8 mouse cellular contexts compared by ENCODE assay signal in the genomic region with DNA sequence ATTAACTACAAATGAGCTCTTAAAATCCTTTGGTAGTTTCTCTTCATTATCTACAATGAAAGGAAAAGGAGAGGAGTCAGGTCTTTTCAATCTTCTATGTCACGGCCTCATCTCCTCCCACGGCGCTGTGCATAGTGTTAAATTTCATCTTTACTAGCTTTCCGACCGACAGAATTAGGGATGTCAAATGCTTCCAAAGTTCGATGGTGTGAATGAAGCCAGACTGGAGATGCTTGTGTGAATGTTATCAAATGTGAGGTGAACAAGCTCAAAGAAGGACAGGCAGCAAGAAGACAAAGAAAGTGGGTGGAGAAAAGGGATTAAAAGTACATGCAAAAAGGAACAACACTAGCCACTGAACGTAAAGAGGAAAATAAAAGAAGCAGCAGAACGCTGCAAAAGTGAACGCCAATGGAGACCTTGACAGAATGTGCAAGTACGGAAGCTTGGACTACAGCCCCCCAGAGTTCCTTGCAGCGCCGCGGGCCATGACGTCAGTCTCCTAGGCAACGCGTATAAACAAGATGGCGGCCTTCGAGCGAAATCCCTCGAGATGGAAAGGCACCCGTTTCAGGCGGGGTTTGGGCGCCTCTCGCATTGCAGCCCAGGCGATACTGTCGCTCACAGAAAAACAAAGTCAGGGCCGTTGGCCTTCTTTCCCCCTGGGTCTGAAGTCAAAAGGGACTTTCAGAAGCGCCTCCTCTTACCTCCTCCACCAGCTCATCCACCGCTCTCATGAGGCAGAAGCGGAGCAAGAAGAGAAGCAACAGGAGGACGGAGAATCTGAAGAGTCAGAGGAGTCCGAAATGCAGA. TPM values are rescaled to one million over a fixed set of nuclear protein-coding genes. Genes with fewer than 3 reads are reported as not detected.
DNase-seq lines count a peak whose midpoint lies in the region; ATAC-seq and TF ChIP-seq lines count a peak whose summit lies in the region.

A gene (plus strand): TSS at position 516 of the 813 bp plus-strand sequence.

- H3K27ac ChIP-seq in heart, embryonic 14.5 days (replicated peaks in 1 of 2; ENCODE audit: control insufficient read depth in 1 of 2, insufficient read depth in 1 of 2, low read depth in 2 of 2, low read length in 2 of 2): peak within 1 kb of the TSS; percentile 30 to 53; a peak in 2 of 4 replicates
- no peak within 1 kb of the TSS for H3K27ac ChIP-seq in liver, embryonic 13.5 days
- H3K27ac ChIP-seq in stomach, embryonic 16.5 days (ENCODE audit: low read length): 0 out of 2 replicates have a peak within 1 kb of the TSS, but pooled peaks have one; percentile 13

- peak within 1 kb of the TSS; percentile 71 for H3K9ac ChIP-seq in heart, embryonic 14.5 days (ENCODE audit: low read length)
- H3K9ac ChIP-seq in liver, embryonic 13.5 days: peak within 1 kb of the TSS; percentile 62
- peak within 1 kb of the TSS; percentile 69 for H3K9ac ChIP-seq in stomach, embryonic 16.5 days (ENCODE audit: low read length)

- DNase-seq in brain, adult 2 months (ENCODE audit: low read depth, low spot score): peak; percentile 96
- peak; percentile 90 for DNase-seq in kidney, postnatal 14 days
- DNase-seq in liver, embryonic 13.5 days: peak; percentile 70
- DNase-seq in neural tube, embryonic 10.5 days (ENCODE audit: extremely low spot score, low spot score): peak; percentile 82

- TF ChIP-seq CTCF in C2C12 (IDR thresholded peaks at IDR 0.05; ENCODE audit: control insufficient read depth, insufficient read depth, insufficient read length): no peak

- 0 out of 2 replicates have a peak, but pooled peaks have one; percentile 19 for ATAC-seq in erythroid progenitor cell, adult 5-6 weeks (replicated peaks; ENCODE audit: low FRiP score, poor library complexity, severe bottlenecking)
- ATAC-seq in heart, embryonic 14.5 days (ENCODE audit: insufficient number of reproducible peaks, insufficient read depth, low FRiP score, low read depth): peak; percentile 84
- peak; percentile 82 for ATAC-seq in liver, embryonic 13.5 days (ENCODE audit: low read depth)
- peak; percentile 95; the same call in 1 of the 2 replicates for ATAC-seq in stomach, embryonic 16.5 days (ENCODE audit: insufficient read depth, low FRiP score)

- peak within 1 kb of the TSS; percentile 42 for H3K4me3 ChIP-seq in C2C12 (ENCODE audit: insufficient read depth, poor library complexity, severe bottlenecking)
- peak within 1 kb of the TSS; percentile 60 to 62 for H3K4me3 ChIP-seq in heart, embryonic 14.5 days (ENCODE audit: control insufficient read depth in 1 of 2, insufficient read depth in 1 of 2, low read depth in 1 of 2, low read length in 2 of 2)
- peak within 1 kb of the TSS; percentile 67 for H3K4me3 ChIP-seq in liver, embryonic 13.5 days (replicated peaks)
- peak within 1 kb of the TSS; percentile 67 for H3K4me3 ChIP-seq in stomach, embryonic 16.5 days (replicated peaks; ENCODE audit: low read length)

- no peaks in the 10 kb centered on the region for H3K27me3 ChIP-seq in C2C12 (ENCODE audit: control insufficient read depth, insufficient read depth, insufficient read length)
- no peaks in the 10 kb centered on the region for H3K27me3 ChIP-seq in heart, embryonic 14.5 days (ENCODE audit: control insufficient read depth, insufficient read depth, low read length)
- H3K27me3 ChIP-seq in liver, embryonic 13.5 days: no peaks in the 10 kb centered on the region
- no peaks in the 10 kb centered on the region for H3K27me3 ChIP-seq in stomach, embryonic 16.5 days (ENCODE audit: control insufficient read depth, insufficient read depth, low read length)

- H3K4me2 ChIP-seq in heart, embryonic 14.5 days (ENCODE audit: low read length): peak within 1 kb of the TSS; percentile 78
- peak within 1 kb of the TSS; percentile 84 for H3K4me2 ChIP-seq in liver, embryonic 13.5 days
- peak within 1 kb of the TSS; percentile 87 for H3K4me2 ChIP-seq in stomach, embryonic 16.5 days (ENCODE audit: low read depth, low read length)

- no peaks in the 10 kb centered on the region for H3K9me3 ChIP-seq in heart, embryonic 14.5 days (ENCODE audit: control insufficient read depth, low read length)
- H3K9me3 ChIP-seq in liver, embryonic 13.5 days (replicated peaks): no peaks in the 10 kb centered on the region
- H3K9me3 ChIP-seq in stomach, embryonic 16.5 days (replicated peaks; ENCODE audit: control insufficient read depth, low read length): no peaks in the 10 kb centered on the region

- no peaks in the 10 kb centered on the region for H3K79me2 ChIP-seq in C2C12 (ENCODE audit: control insufficient read depth, insufficient read depth)

- no peaks in the 10 kb centered on the region for H3K36me3 ChIP-seq in C2C12 (ENCODE audit: control insufficient read depth, insufficient read depth)
- no peaks in the 10 kb centered on the region for H3K36me3 ChIP-seq in heart, embryonic 14.5 days (ENCODE audit: control insufficient read depth, insufficient read depth, low read length)
- no peaks in the 10 kb centered on the region for H3K36me3 ChIP-seq in liver, embryonic 13.5 days
- no peaks in the 10 kb centered on the region for H3K36me3 ChIP-seq in stomach, embryonic 16.5 days (ENCODE audit: control insufficient read depth, insufficient read depth, low read length)

- peak within 1 kb of the TSS; percentile 61 for H3ac ChIP-seq in C2C12 (ENCODE audit: control insufficient read depth, insufficient read length, low read depth)

- H3K4me1 ChIP-seq in heart, embryonic 14.5 days (ENCODE audit: control insufficient read depth in 2 of 2, insufficient read depth in 2 of 2, low read length in 2 of 2): peaks cover 2 to 3% of the 10 kb centered on the region in 2 experiments; a peak in 2 of 4 replicates
- peaks cover 19% of the 10 kb centered on the region for H3K4me1 ChIP-seq in liver, embryonic 13.5 days (replicated peaks)
- H3K4me1 ChIP-seq in stomach, embryonic 16.5 days (ENCODE audit: control insufficient read depth, insufficient read depth, low read length): peaks cover 4% of the 10 kb centered on the region

- WGBS in heart, embryonic 14.5 days: 4% methylated on average over 32 of the region's 32 CpGs
- WGBS in liver, embryonic 13.5 days (ENCODE audit: insufficient replicate concordance): 6% methylated on average over 32 of the region's 32 CpGs
- 4% methylated on average over 32 of the region's 32 CpGs for WGBS in stomach, embryonic 16.5 days

- H3K79me3 ChIP-seq in C2C12 (ENCODE audit: low read depth): no peaks in the 10 kb centered on the region

TF ChIP-seq in C2C12, 6 proteins besides CTCF, POLR2A, EP300 and RAD21:
- TF ChIP-seq CEBPB (IDR thresholded peaks at IDR 0.05; ENCODE audit: low read depth) (no peak), MAX (IDR thresholded peaks at IDR 0.05) (no peak), FOSL1 (IDR thresholded peaks at IDR 0.05; ENCODE audit: insufficient read depth, low read length, poor library complexity, severe bottlenecking) (no peak), USF1 (IDR thresholded peaks at IDR 0.05; ENCODE audit: low read depth) (no peak), MYOG (IDR thresholded peaks at IDR 0.05; ENCODE audit: control insufficient read depth, extremely low read depth, insufficient read length) (no peak)

RNA-seq across cellular contexts. Expression of the gene that starts here (rescaled TPM):
- polyA plus RNA-seq in C2C12 (2012; fragmentation: generic; extraction: Trizol): 0.32 TPM
- not detected in 2 replicates for total RNA-seq in erythroid progenitor cell, adult 5-6 weeks (2015; ENCODE audit: low replicate concordance)
- not detected in 2 replicates for total RNA-seq in erythroid progenitor cell, adult 5-6 weeks (2017; ENCODE audit: low replicate concordance)
- polyA plus RNA-seq in heart, embryonic 14.5 days (2014; fragmentation: Nextera tagmentation; extraction: Ambion mirVana): 0.59 and 0.63 TPM in 2 replicates
- 0.10 and 0.14 TPM in 2 replicates for polyA plus RNA-seq in liver, embryonic 13.5 days (2015; fragmentation: Nextera tagmentation; extraction: Ambion mirVana)
- polyA plus RNA-seq in stomach, embryonic 16.5 days (2015; fragmentation: Nextera tagmentation; extraction: Ambion mirVana): 0.20 and 0.44 TPM in 2 replicates

Comparison
In these comparisons a context has a peak if more than half of its experiments do, and no peak if none do; other contexts are left out.
1. Peak in ATAC-seq in erythroid progenitor cell, adult 5-6 weeks; RNA of the gene not detected or under 1 TPM.
2. Peak in ATAC-seq, H3K4me3 ChIP-seq, H3K27ac ChIP-seq, H3K9ac ChIP-seq and H3K4me2 ChIP-seq in heart, embryonic 14.5 days; RNA of the gene not detected or under 1 TPM.
3. Peak in DNase-seq, ATAC-seq, H3K4me3 ChIP-seq, H3K9ac ChIP-seq and H3K4me2 ChIP-seq in liver, embryonic 13.5 days; RNA of the gene not detected or under 1 TPM.
4. Peak in ATAC-seq, H3K4me3 ChIP-seq, H3K27ac ChIP-seq, H3K9ac ChIP-seq and H3K4me2 ChIP-seq in stomach, embryonic 16.5 days; RNA of the gene not detected or under 1 TPM.
5. ATAC-seq: peak in every context shown above with its lines; median percentile 95 in stomach, embryonic 16.5 days; 84 in heart, embryonic 14.5 days; 82 in liver, embryonic 13.5 days; 19 in erythroid progenitor cell, adult 5-6 weeks.